Mouse (Mus musculus): ENCODE measurements at regions not wholly inside any gene's neighbourhood (a gene's known extent, or its start where the extent isn't known, plus 50 kb on each side); places are given as distances from the start of the nearest gene placed in this dataset.
A peak's percentile ranks its signal among the peaks of the same experiment; 100 is the strongest.

GRCm38 (mm10) chr4:110128918-110129317 lies 151.1 kb downstream of the Dmrta2 start:
- no peak overlapping the region for H3K4me2 ChIP-seq (replicated peaks)
- peak; percentile 76 for ATAC-seq (ENCODE audit: low FRiP score, low read depth)
- WGBS = 17% methylated on average over 1 of the region's 1 CpGs
- peaks cover 13% of the 10 kb centered on the region for H3K4me1 ChIP-seq
- H3K27ac ChIP-seq (replicated peaks) = peak overlapping the region; percentile 72
- H3K4me3 ChIP-seq = no peak overlapping the region
- H3K9ac ChIP-seq (replicated peaks) = no peak overlapping the region
- H3K27me3 ChIP-seq = no peaks in the 10 kb centered on the region
- H3K9me3 ChIP-seq = no peaks in the 10 kb centered on the region
- no peaks in the 10 kb centered on the region for H3K36me3 ChIP-seq

GRCm38 (mm10) chr4:110129518-110129917 lies 151.7 kb downstream of the Dmrta2 start:
- Histone ChIP-seq H3K27me3 (no peaks in the 10 kb centered on the region), H3K36me3 (no peaks in the 10 kb centered on the region), H3K4me3 (no peak overlapping the region), H3K9me3 (no peaks in the 10 kb centered on the region), H3K27ac (replicated peaks) (peak overlapping the region; percentile 72), H3K9ac (replicated peaks) (no peak overlapping the region), H3K4me1 (peaks cover 18% of the 10 kb centered on the region), H3K4me2 (replicated peaks) (no peak overlapping the region)
- WGBS = 38% methylated on average over 3 of the region's 3 CpGs
- ATAC-seq (ENCODE audit: low FRiP score, low read depth) = peak; percentile 91

GRCm38 (mm10) chr4:110132061-110132460 lies 154.2 kb downstream of the Dmrta2 start:
- WGBS = 72% methylated on average over 4 of the region's 4 CpGs
- Histone ChIP-seq H3K36me3 (no peaks in the 10 kb centered on the region), H3K9ac (replicated peaks) (no peak overlapping the region), H3K27me3 (no peaks in the 10 kb centered on the region), H3K4me2 (replicated peaks) (no peak overlapping the region), H3K4me1 (peaks cover 15% of the 10 kb centered on the region), H3K9me3 (no peaks in the 10 kb centered on the region), H3K27ac (replicated peaks) (no peak overlapping the region), H3K4me3 (no peak overlapping the region)
- no peak for ATAC-seq (ENCODE audit: low FRiP score, low read depth)

GRCm38 (mm10) chr4:110134036-110134435 lies 156.2 kb downstream of the Dmrta2 start:
- Histone ChIP-seq H3K9me3 (no peaks in the 10 kb centered on the region), H3K4me3 (no peak overlapping the region), H3K9ac (replicated peaks) (no peak overlapping the region), H3K4me2 (replicated peaks) (no peak overlapping the region), H3K27me3 (no peaks in the 10 kb centered on the region), H3K4me1 (peaks cover 10% of the 10 kb centered on the region), H3K27ac (replicated peaks) (no peak overlapping the region), H3K36me3 (no peaks in the 10 kb centered on the region)
- ATAC-seq (ENCODE audit: low FRiP score, low read depth) = no peak
- WGBS = 41% methylated on average over 7 of the region's 7 CpGs

GRCm38 (mm10) chr4:110145229-110145628 lies 167.4 kb downstream of the Dmrta2 start:
- Histone ChIP-seq H3K36me3 (no peaks in the 10 kb centered on the region), H3K27ac (replicated peaks) (no peak overlapping the region), H3K4me2 (replicated peaks) (no peak overlapping the region), H3K9me3 (no peaks in the 10 kb centered on the region), H3K4me3 (no peak overlapping the region), H3K27me3 (peaks cover 4% of the 10 kb centered on the region; the same call in 1 of the 2 replicates), H3K4me1 (no peaks in the 10 kb centered on the region), H3K9ac (replicated peaks) (no peak overlapping the region)
- ATAC-seq (ENCODE audit: low FRiP score, low read depth) = 0 out of 2 replicates have a peak, but pooled peaks have one; percentile 30
- WGBS = 90% methylated on average over 1 of the region's 1 CpGs

GRCm38 (mm10) chr4:110152103-110152946 lies 174.5 kb downstream of the Dmrta2 start:
- WGBS = 5% methylated on average over 15 of the region's 15 CpGs
- H3K4me3 ChIP-seq = no peak overlapping the region
- no peak overlapping the region for H3K9ac ChIP-seq (replicated peaks)
- H3K27ac ChIP-seq (replicated peaks) = peak overlapping the region; percentile 88
- no peaks in the 10 kb centered on the region for H3K9me3 ChIP-seq
- peaks cover 26% of the 10 kb centered on the region for H3K4me1 ChIP-seq
- peak overlapping the region; percentile 10 for H3K4me2 ChIP-seq (replicated peaks)
- peak; percentile 93 for ATAC-seq (ENCODE audit: low FRiP score, low read depth)
- H3K36me3 ChIP-seq = no peaks in the 10 kb centered on the region
- peaks cover 9% of the 10 kb centered on the region; the same call in 1 of the 2 replicates for H3K27me3 ChIP-seq
